Mouse (Mus musculus) heart, embryonic 10.5 days (tissue): ENCODE measurements around the gene Olfr552. TPM values are rescaled to one million over a fixed set of nuclear protein-coding genes. Genes with fewer than 3 reads are reported as not detected.
"Not testable (repeated sequence)": the region's sequence is repeated elsewhere in the genome, so short reads cannot be mapped to it uniquely, and the experiment has no call there.

Experiments
- DNase-seq: peaks from one replicate; pipeline ENCODE4 v3.0.0-alpha.2; 2017; ENCODE audit warnings: low spot score
- H3K27ac ChIP-seq: fragments of 300-500 bp; sonication (generic); 2 replicates; pipeline ENCODE4 v1.5.1; 2016; ENCODE audit warnings: mild to moderate bottlenecking
- H3K27me3 ChIP-seq: fragments of 300-500 bp; sonication (generic); 2 replicates; pipeline ENCODE4 v1.6.1; 2016; ENCODE audit warnings: mild to moderate bottlenecking; ENCODE audit not compliant: poor library complexity, insufficient read depth, severe bottlenecking
- H3K36me3 ChIP-seq: fragments of 300-500 bp; sonication (generic); 2 replicates; pipeline ENCODE4 v1.6.1; 2016; ENCODE audit warnings: mild to moderate bottlenecking, moderate library complexity
- H3K4me1 ChIP-seq: fragments of 300-500 bp; sonication (generic); 2 replicates; pipeline ENCODE4 v1.6.1; 2016; ENCODE audit warnings: mild to moderate bottlenecking
- H3K4me3 ChIP-seq: fragments of 300-500 bp; sonication (generic); 2 replicates; pipeline ENCODE4 v1.5.1; 2016; ENCODE audit warnings: mild to moderate bottlenecking, moderate library complexity
- H3K9me3 ChIP-seq: fragments of 300-500 bp; sonication (generic); 2 replicates; pipeline ENCODE4 v1.6.1; 2016; ENCODE audit warnings: mild to moderate bottlenecking, moderate library complexity
- WGBS: fragments of 180-500 bp; shearing (Covaris S2); methylation state at CpG from one replicate; pipeline ENCODE4 v1.1.7; 2016; 5-methylcytosine and 5-hydroxymethylcytosine counted together
- polyA plus RNA-seq: library from polyadenylated mRNA; unstranded; fragments of >200 nt; fragmentation: Nextera tagmentation; extraction: Ambion mirVana; gene quantifications from 2 replicates; pipeline ENCODE4 v1.2.1, GENCODE M21; 2016

The Olfr552 gene
- not detected in 2 replicates for polyA plus RNA-seq

DNA sequence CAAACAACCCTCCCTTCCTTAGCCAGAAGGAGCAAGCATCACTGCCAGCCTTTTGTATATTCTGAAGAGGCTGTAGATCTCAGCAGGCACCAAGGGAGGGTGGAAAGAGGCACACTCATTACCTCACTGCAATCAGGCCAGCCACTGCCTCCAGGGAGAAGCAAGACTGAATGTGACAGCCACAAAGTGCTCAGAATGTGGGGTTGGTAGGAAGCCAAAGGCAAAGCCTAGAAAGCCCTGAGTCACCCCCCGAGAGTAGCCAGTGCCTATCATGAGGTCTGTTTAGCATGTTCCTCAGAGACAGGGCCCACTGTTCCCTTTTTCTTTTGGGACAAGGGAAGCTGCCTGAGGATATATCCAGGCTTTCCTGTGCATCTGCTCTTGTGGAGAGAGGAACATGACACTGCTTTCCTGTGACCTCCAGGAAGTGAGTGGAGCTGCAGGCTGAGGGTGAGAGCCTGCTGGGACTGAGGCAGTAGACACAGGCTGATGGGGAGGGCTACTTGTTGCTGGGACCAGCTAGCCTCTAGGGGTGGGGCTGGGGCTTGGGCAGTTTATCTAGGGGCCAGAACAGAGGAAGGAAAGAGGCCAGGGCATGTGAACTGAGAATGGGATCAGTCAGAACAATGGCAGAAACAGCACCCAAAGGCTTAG lies at the start of gene Olfr552:
TSS of gene Olfr552 (plus strand) at position 393 of the 654 bp plus-strand sequence.
- no peak for DNase-seq
- peaks cover 7% of the 10 kb centered on the region for H3K4me1 ChIP-seq
- 68% methylated on average over 1 of the region's 1 CpGs for WGBS
- H3K9me3 ChIP-seq, result no peaks in the 10 kb centered on the region
- no peak within 1 kb of the TSS for H3K27ac ChIP-seq
- no peaks in the 10 kb centered on the region for H3K36me3 ChIP-seq
- no peak within 1 kb of the TSS for H3K4me3 ChIP-seq
- H3K27me3 ChIP-seq, result no peaks in the 10 kb centered on the region

DNA sequence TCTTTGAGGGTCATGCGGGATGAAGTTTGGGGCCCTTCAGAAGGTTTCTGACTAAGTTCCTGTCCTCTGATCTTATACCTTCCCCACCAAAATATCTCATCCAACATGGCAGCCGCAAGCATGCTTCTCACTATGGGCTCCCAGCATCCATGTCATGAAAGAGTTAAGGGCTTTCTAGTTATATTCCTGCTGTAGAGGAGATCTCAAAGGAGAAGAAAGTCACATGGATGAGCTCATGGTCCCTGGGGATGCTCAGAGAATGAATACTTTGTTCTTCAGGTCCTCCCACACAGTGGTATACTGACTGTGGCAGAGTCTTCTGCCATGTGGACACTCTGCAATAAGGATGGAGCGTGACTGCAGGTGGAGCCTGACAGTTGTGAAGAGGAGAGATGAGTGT lies 48.0 kb upstream of the Olfr552 start, which contains the start of gene Olfr549:
TSS of gene Olfr549 (plus strand) at position 301 of the 400 bp plus-strand sequence.
- no peak for DNase-seq
- H3K27ac ChIP-seq, result no peak within 1 kb of the TSS
- WGBS, result 85% methylated on average over 3 of the region's 3 CpGs

DNA sequence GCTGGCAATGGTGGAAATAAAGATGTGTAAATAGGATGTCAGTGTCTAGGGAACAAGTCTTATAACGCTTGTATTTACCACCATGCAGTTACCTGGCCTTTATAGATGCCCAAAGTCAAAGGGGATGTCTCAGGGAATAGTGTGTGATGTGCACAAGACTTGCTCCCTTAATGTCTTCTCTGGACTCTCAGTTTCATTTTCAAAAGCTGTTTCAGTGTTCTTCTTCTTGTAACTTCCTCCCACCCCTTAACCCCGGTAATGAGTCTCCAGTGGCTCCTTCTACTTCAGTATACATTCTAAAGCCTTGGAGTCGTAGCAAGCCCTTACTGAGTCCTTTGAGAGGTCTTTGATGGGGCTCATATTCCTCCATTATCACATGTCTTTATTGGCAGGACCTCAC lies 44.3 kb upstream of the Olfr552 start:
- Histone ChIP-seq H3K36me3 (no peaks in the 10 kb centered on the region), H3K27ac (no peak overlapping the region), H3K4me3 (no peak overlapping the region), H3K4me1 (no peaks in the 10 kb centered on the region), H3K9me3 (no peaks in the 10 kb centered on the region), H3K27me3 (no peaks in the 10 kb centered on the region)
- WGBS, result 82% methylated on average over 3 of the region's 3 CpGs
- no peak for DNase-seq

More for the DNA sequence above, 48.0 kb upstream of the Olfr552 start, which contains the start of gene Olfr549:
- Histone ChIP-seq H3K4me3 (no peak within 1 kb of the TSS), H3K36me3 (no peaks in the 10 kb centered on the region), H3K27me3 (no peaks in the 10 kb centered on the region), H3K9me3 (no peaks in the 10 kb centered on the region), H3K4me1 (no peaks in the 10 kb centered on the region)

DNA sequence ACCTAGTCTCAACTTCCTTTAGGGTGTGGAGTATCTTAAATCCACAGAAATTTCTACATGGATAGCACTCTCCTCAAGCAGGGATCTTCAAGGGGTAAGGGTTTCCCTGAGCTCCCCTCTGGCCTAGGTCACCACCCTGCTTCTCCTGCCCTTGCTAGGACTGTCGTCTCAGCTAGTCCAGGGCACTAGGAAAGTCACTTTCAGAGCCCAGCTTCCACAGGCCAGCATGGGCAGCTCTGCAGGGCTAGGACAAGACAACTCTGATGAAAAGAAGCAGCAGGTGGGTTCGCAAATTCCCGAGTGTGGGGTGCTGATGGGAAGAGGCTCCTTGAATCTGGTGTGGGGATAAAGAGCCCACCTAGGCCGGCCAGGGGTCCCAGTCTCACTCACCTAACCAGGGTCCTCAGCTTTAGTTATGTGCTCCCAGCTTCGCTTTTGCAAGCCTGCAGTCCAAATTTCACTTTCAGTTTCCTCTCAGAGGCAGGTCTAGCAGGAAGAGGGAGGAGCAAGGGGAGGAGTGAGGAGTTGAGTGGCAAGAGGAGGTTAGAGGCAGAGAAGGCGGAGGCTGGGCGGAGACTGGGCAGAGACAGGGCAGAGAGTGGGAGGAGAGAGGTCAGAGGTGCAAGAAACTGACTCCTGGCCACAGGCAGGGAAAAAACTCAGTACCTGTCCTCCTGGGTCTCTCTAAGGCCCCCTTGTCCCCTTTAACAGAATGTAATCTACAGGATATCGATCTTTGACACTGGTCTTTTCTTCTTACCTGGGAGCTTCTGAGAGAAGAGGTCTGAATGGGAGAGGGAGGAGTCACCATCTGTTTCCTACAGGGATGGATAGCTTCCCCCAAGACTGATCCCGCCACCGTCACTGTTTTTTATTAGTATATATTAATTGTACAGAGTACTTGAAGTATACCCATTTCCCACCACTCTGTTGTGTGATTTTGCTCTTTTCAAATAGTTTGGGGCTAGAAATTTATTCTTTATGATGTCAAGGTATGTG lies 32.3 kb upstream of the Olfr552 start, which contains the start of gene Trim21:
TSS of gene Trim21 (minus strand) at position 488 of the 999 bp plus-strand sequence.
- no peaks in the 10 kb centered on the region for H3K27me3 ChIP-seq
- peaks cover 2% of the 10 kb centered on the region; the same call in 1 of the 2 replicates for H3K36me3 ChIP-seq
- DNase-seq, result peak; percentile 93
- WGBS, result 19% methylated on average over 10 of the region's 10 CpGs
- H3K9me3 ChIP-seq, result no peaks in the 10 kb centered on the region
- 0 out of 2 replicates have a peak, but pooled peaks cover 9% of the 10 kb centered on the region for H3K4me1 ChIP-seq
- peak within 1 kb of the TSS; percentile 80 for H3K27ac ChIP-seq
- H3K4me3 ChIP-seq, result peak within 1 kb of the TSS; percentile 63

DNA sequence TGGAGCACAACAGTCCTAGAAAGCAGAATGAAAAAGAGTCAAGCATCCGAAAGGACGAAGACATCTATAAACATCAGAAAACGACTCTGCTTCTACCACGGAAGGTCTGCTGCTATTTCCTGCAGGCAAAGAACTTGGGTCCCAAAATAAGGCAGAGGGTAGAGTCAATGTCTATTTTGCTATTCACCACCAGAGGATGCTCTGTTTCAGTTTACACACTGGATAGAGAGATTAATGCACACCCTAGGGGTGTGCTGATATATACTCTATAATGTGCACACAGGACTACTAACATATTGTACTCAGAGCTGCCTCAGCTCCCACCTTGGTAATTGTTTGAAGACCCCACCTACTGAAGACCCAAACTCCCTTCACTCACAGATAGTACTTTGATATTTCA lies 31.4 kb upstream of the Olfr552 start:
- Histone ChIP-seq H3K4me3 (no peak overlapping the region), H3K27me3 (no peaks in the 10 kb centered on the region), H3K4me1 (0 out of 2 replicates have a peak, but pooled peaks cover 9% of the 10 kb centered on the region), H3K27ac (no peak overlapping the region), H3K36me3 (peaks cover 2% of the 10 kb centered on the region; the same call in 1 of the 2 replicates), H3K9me3 (no peaks in the 10 kb centered on the region)
- DNase-seq, result no peak
- WGBS, result 75% methylated on average over 4 of the region's 4 CpGs

DNA sequence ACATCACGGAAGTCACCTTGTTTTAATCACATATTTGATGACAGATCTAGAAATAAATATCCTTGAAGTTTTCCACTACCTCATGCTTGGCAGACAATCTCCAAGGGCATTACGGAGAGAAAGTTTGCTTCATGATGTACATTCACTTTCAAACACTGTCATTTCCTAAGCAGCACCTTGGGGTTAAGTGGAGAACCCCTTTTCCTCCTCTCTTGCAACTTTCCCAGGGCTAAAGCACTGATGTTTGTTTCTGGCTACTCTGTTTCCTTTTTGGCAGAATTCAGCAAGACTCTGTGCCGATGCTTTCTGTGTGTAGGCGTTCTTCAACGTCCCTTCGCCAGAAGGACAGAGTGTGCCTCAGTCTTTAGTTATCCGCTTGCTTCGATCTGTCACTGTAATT lies 26.4 kb upstream of the Olfr552 start, which contains the start of gene Olfr550:
TSS of gene Olfr550 (plus strand) at position 301 of the 400 bp plus-strand sequence.
- Histone ChIP-seq H3K4me1 (no peaks in the 10 kb centered on the region), H3K9me3 (no peaks in the 10 kb centered on the region), H3K27me3 (no peaks in the 10 kb centered on the region), H3K4me3 (no peak within 1 kb of the TSS), H3K27ac (no peak within 1 kb of the TSS), H3K36me3 (no peaks in the 10 kb centered on the region)
- DNase-seq, result no peak
- 89% methylated on average over 8 of the region's 8 CpGs for WGBS

DNA sequence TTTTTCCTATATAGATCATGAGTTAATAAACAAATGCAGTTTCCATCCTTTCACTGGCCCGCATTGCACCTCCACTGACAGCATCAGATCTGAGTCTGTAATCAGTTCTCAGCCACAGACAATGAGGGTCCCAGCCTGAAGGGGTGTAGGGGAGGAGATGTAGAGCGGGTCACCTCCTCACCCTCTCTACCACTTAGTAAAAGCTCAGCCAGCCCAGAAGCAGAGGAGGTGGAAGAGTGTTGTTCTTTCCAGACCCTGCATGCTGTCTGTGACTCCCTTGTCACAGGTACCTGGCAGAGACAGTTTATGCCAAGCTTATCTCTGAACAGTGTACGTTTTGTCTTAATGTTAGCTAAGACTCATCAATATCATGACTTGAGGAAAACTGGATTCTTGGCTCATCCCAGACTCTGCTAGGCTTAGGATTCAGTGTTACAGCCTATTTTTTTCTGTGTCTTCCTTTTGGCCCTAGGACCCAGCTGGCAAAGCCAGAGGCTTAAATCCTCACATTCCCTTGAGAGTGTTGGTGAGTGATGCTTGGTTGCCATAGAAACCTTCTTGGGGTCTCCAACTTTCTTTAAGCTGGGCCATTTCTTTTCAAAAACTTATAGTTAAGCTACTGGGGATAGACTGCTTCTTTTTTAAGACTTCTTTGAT lies 24.3 kb upstream of the Olfr552 start:
- H3K4me3 ChIP-seq, result no peak overlapping the region
- no peaks in the 10 kb centered on the region for H3K9me3 ChIP-seq
- no peaks in the 10 kb centered on the region for H3K27me3 ChIP-seq
- WGBS, result 67% methylated on average over 3 of the region's 3 CpGs
- no peaks in the 10 kb centered on the region for H3K4me1 ChIP-seq
- H3K27ac ChIP-seq, result no peak overlapping the region
- no peaks in the 10 kb centered on the region for H3K36me3 ChIP-seq
- peak; percentile 54 for DNase-seq

DNA sequence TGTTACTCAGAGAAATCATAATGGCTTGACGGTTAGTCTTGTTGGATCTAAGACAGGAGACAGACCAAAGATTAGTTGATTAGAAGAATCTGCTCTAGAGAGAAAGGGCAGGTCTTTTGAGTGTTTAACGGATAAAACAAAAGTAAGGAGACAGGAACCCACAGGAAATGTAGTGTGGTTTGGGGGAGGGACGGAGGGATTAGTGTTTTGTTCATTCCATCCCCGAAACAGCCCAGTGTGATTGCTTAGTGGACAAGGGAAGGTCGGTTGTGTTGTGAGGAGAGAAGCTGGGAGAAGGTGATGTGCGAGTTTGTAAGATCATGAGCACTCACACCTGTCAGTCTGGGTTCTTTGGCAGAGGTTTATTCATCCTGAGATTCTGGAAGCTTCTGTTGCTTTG lies 21.6 kb upstream of the Olfr552 start:
- H3K4me3 ChIP-seq, result no peak overlapping the region
- H3K4me1 ChIP-seq, result no peaks in the 10 kb centered on the region
- H3K27me3 ChIP-seq, result no peaks in the 10 kb centered on the region
- 61% methylated on average over 6 of the region's 6 CpGs for WGBS
- H3K36me3 ChIP-seq, result no peaks in the 10 kb centered on the region
- DNase-seq, result no peak
- H3K27ac ChIP-seq, result no peak overlapping the region
- H3K9me3 ChIP-seq, result no peaks in the 10 kb centered on the region

DNA sequence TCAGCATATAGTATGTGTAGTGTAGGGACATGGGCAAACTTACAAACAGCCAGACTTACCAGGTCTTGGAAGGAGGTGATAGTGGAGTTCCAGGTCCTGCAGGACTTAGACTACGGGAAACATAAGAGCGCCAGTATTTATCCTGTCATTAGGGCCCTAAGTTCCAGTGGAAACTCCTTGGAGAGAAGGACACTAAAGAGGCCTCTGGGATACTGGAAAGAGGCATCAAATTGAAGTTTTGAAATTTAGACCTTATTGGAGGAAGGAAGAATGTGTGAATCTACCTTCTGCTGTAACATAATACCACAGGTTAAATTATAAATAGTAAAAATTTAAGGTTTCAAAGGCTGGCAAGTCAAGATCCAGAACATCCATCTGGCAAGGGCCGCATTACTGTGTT lies 5.8 kb upstream of the Olfr552 start, which contains the start of gene Olfr551:
TSS of gene Olfr551 (minus strand) at position 101 of the 400 bp plus-strand sequence.
- no peak for DNase-seq
- H3K27me3 ChIP-seq, result no peaks in the 10 kb centered on the region
- no peaks in the 10 kb centered on the region for H3K4me1 ChIP-seq
- no peaks in the 10 kb centered on the region for H3K36me3 ChIP-seq
- no peak within 1 kb of the TSS for H3K27ac ChIP-seq
- no peak within 1 kb of the TSS for H3K4me3 ChIP-seq
- H3K9me3 ChIP-seq, result no peaks in the 10 kb centered on the region
- WGBS, result 84% methylated on average over 3 of the region's 3 CpGs

DNA sequence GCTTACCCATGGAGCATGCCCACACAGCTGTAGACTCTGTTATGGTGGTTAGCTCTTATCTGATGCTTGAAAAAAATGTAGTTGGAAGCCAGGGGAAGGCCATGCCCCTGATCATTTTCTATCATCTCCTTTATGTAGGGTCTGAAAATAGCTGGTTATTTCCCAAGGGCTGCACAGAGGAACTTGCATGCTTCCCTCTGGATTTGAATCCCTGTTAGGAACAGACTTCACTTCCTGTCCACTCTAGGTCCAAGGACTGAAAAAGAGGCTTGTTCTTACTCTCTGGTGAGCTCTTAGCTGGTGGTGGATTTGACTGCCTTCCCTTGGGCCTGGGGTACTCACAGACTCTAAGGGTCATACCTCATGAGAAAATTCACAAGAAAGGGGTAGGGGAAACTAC lies 20.5 kb downstream of the Olfr552 start, which contains the start of gene Olfr553:
TSS of gene Olfr553 (minus strand) at position 101 of the 400 bp plus-strand sequence.
- no peak for DNase-seq
- Histone ChIP-seq H3K27me3 (no peaks in the 10 kb centered on the region), H3K4me1 (no peaks in the 10 kb centered on the region), H3K36me3 (no peaks in the 10 kb centered on the region), H3K4me3 (no peak within 1 kb of the TSS), H3K27ac (no peak within 1 kb of the TSS), H3K9me3 (no peaks in the 10 kb centered on the region)

DNA sequence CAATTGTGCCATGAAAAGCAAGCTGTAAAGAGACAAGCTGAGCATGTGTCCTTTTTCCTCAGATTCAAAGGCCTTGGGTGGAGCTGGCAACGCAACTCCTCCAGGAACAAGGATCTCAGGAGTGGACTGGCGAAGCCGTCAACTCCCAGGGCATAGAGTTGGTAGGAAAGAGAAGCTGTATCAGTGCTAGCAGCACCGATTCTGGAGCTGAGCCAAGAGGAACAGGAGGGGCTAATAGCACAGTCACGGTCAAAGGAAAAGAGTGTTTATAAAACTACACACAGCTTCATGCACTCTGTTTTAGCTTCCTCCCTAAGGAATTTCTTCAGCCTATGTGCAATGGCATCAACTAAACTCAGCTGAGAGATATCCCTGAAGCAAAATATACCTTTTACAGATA lies 22.0 kb downstream of the Olfr552 start:
- no peak for DNase-seq
- H3K27me3 ChIP-seq, result no peaks in the 10 kb centered on the region
- 56% methylated on average over 5 of the region's 5 CpGs for WGBS

DNA sequence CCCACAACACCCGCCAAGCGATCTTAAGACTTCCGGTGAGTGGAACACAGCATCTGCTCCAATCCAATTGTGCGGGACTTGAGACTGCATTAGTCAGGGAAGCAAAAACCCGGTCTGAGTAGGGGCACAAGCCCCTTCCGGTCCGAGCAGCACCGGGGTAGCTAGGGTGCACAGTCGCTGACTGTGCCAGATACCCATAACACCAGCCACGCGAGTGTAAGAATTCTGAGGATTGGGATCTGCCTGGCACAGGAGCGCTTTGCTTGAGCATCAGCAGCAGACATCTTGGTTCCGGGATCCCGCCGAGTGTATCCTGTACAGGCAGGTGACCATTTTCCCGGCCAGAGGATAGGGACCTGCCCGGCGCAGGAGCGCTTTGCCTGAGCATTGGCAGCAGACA lies 22.8 kb downstream of the Olfr552 start:
- not testable (repeated sequence) for H3K4me1 ChIP-seq, H3K27ac ChIP-seq, H3K9me3 ChIP-seq, H3K4me3 ChIP-seq, H3K27me3 ChIP-seq, DNase-seq, H3K36me3 ChIP-seq
- WGBS, result 72% methylated on average over 19 of the region's 19 CpGs

More for the DNA sequence above, 22.0 kb downstream of the Olfr552 start:
- H3K4me1 ChIP-seq, result no peaks in the 10 kb centered on the region
- H3K27ac ChIP-seq, result no peak overlapping the region
- H3K9me3 ChIP-seq, result no peaks in the 10 kb centered on the region
- no peaks in the 10 kb centered on the region for H3K36me3 ChIP-seq
- no peak overlapping the region for H3K4me3 ChIP-seq
